Mouse (Mus musculus): ENCODE results near the gene Cox20.

Gene Cox20

GRCm38 (mm10) chr1:178354576-178354975, 35.6 kb downstream of the Cox20 start:
- DNase-seq (ENCODE audit: low spot score), result no peak

DNA sequence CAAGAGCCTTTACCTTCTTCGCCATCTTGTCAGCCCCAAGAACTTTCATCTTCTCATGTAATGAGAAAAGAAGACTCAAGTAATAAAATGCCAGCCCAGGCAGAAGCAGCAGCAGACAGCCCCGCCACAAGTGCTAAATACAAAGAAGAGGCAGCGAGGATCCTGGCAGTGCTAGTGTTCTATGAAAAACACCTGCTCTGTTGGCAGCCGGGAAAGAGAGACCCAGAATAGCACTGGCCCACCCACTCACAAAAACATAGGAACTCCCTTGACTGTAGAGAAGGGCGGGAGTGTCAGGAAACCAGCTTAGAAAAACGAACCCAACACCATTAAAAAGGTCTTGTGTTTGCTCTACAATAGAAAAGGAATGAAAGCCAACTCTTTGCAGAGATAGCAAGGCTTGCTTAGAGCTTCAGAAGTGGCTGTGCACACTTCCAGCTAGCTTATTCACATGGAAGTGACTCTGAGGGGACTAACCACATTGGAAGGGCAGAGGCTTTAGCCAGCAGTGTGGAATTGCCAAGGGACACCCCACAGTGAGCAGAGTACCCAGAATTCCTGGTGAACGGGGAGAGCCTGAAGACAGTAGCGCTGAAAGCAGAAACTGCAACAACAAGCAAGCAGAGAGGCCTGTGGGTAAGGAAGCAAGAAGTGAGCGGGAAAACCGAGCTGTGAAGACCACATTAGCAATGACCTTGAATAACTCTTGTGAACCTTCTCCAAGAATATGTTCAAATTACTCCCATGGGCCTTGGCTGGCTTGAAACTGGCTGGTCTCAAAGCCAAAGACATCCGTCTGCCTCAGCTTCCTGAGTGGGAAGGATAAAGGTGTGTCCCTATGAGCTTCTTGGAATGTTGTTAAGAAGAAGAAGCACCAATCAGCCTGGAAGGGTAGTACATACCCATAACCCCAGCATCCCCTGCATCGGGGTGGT, 39.1 kb downstream of the Cox20 start:
- DNase-seq (ENCODE audit: low spot score), result no peak

- DNase-seq (ENCODE audit: low spot score), result no peak
Observed at GRCm38 (mm10) chr1:178360264-178360663, 41.3 kb downstream of the Cox20 start.

DNA sequence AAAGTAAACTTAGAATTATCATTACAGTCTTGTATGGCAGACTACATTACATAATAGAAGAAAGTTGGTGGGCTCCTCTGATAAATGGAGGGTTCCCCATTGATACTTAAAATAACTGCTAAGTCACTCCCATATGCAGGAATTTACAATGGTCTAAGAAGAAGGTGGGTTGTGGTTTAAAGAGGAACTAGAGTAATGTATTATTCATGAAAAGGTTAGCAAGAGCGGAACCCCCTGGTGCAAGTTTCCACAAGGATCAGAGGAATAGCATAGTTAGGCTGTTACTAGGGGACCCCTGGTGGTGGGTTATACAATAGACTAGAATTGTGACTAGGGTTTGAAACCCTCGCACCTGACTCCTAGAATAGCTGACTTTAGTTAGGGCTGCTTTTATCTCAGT, 41.8 kb downstream of the Cox20 start:
- peak; percentile 30 for DNase-seq (ENCODE audit: low spot score)

DNA sequence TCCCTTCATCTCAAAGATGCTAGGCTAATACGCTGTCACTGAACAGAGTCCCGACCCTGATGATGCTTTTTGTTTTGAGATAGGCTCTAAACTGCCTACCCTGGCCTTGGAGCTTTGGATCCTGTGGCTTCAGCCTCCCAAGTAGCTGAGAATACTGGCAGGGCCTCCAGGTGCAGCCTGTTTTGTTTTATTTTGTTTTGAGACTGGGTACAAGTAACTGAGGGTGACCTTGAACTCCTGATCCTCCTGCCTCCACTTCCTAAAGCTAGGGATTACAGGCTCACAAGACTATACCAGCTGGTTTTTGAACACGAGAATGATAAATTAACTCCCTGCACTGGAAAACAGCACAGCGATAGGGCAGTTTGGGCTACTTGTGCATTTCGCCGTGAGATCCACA, 46.2 kb downstream of the Cox20 start:
- DNase-seq (ENCODE audit: low spot score), result no peak

DNA sequence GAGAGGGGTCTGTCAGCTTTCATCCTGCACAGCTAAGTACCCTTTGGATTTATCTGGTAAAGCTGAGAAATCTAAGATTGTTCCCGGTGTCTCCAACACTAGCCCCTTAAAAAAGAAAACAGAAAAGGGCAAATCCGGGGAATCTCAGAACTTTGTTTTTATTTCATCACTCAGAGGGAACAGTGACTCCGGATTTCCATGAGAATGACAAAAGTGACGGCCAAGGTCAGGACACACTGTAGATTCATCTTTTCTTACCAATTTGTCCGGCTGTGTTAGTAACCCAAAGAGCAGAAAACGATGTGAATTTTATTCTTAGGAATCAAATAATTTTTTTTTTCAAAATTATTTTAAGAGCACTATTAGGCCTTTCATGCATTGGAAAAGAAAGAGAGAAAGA, 49.2 kb downstream of the Cox20 start:
- DNase-seq (ENCODE audit: low spot score), result peak; percentile 17

- DNase-seq (ENCODE audit: low spot score), result peak; percentile 87
Observed at GRCm38 (mm10) chr1:178368548-178369271, 49.8 kb downstream of the Cox20 start.

- DNase-seq (ENCODE audit: low spot score), result peak; percentile 75
Observed at GRCm38 (mm10) chr1:178369272-178369651, 50.3 kb downstream of the Cox20 start.

Data from embryo, embryonic 10.5 days (tissue).